Mouse (Mus musculus) MEL (cell line): ENCODE measurements at regions not wholly inside any gene's neighbourhood (a gene's known extent, or its start where the extent isn't known, plus 50 kb on each side); places are given as distances from the start of the nearest gene placed in this dataset.

ENCODE experiments used
- CHD2 ChIP-seq: IDR thresholded peaks from 2 replicates; pipeline ENCODE4 v1.6.1; 2011; ENCODE audit warnings: low read length, improper control_type of control experiment
- CTCF ChIP-seq, 3 experiments: IDR thresholded peaks in 2 of 3; conservative IDR thresholded peaks in 1 of 3; 2 replicates each; pipeline ENCODE4 v1.5.1; 2011 to 2012; ENCODE audit warnings: low read length in 3 of 3, low read depth in 2 of 3, mild to moderate bottlenecking in 2 of 3, improper control_type of control experiment in 1 of 3, inconsistent platforms in 1 of 3, mixed read lengths in 1 of 3, moderate library complexity in 1 of 3; ENCODE audit not compliant: control insufficient read depth in 1 of 3, insufficient read depth in 1 of 3, poor library complexity in 1 of 3, severe bottlenecking in 1 of 3
- E2F4 ChIP-seq: IDR thresholded peaks from 2 replicates; pipeline ENCODE4 v1.6.1; 2011; ENCODE audit warnings: low read depth, low read length, improper control_type of control experiment, borderline replicate concordance
- ELF1 ChIP-seq: IDR thresholded peaks from 2 replicates; pipeline ENCODE4 v1.6.1; 2014; ENCODE audit warnings: low read depth, mild to moderate bottlenecking, inconsistent platforms, low read length, improper control_type of control experiment, moderate library complexity
- HCFC1 ChIP-seq: IDR thresholded peaks from 2 replicates; pipeline ENCODE4 v1.6.1; 2012; ENCODE audit warnings: low read depth, mild to moderate bottlenecking, inconsistent platforms, low read length, improper control_type of control experiment, moderate library complexity
- KAT2A ChIP-seq: conservative IDR thresholded peaks from 2 replicates; pipeline ENCODE4 v1.6.1; 2012; ENCODE audit warnings: low read depth, low read length, improper control_type of control experiment, inconsistent platforms
- MAFK ChIP-seq: IDR thresholded peaks from 2 replicates; pipeline ENCODE4 v1.6.1; 2011; ENCODE audit warnings: low read depth, mild to moderate bottlenecking, low read length, improper control_type of control experiment, borderline replicate concordance
- MYC ChIP-seq: IDR thresholded peaks from 2 replicates; pipeline ENCODE4 v1.6.1; 2011; ENCODE audit warnings: low read depth, mild to moderate bottlenecking, low read length, improper control_type of control experiment, moderate library complexity

GRCm38 (mm10) chr1:177615609-177616008, 114.0 kb upstream of the 1700016C15Rik start:
- TF ChIP-seq ELF1 (no peak), CHD2 (no peak), CTCF (IDR thresholded peaks at IDR 0.05 in 2 of 3, conservative IDR thresholded peaks at IDR 0.05 in 1 of 3; ENCODE audit: control insufficient read depth in 1 of 3, insufficient read depth in 1 of 3, low read depth in 2 of 3, low read length in 3 of 3, poor library complexity in 1 of 3, severe bottlenecking in 1 of 3) (no peak), MYC (no peak), MAFK (no peak), HCFC1 (no peak), KAT2A (no peak), E2F4 (no peak)
